Mouse (Mus musculus) olfactory bulb, adult 2 months (tissue): Measurements from ENCODE around the gene Phtf2.

ENCODE experiments used
- CTCF ChIP-seq: fragments of 200-500 bp; IDR thresholded peaks from 2 replicates; pipeline ENCODE4 v1.5.1; 2012; ENCODE audit warnings: low read depth, mild to moderate bottlenecking, low read length, moderate library complexity; ENCODE audit not compliant: insufficient read depth
- POLR2A ChIP-seq: fragments of 200-500 bp; IDR thresholded peaks from 2 replicates; pipeline ENCODE4 v1.6.1; 2012; ENCODE audit warnings: mild to moderate bottlenecking, low read depth, low read length, moderate library complexity; ENCODE audit not compliant: insufficient read depth

DNA sequence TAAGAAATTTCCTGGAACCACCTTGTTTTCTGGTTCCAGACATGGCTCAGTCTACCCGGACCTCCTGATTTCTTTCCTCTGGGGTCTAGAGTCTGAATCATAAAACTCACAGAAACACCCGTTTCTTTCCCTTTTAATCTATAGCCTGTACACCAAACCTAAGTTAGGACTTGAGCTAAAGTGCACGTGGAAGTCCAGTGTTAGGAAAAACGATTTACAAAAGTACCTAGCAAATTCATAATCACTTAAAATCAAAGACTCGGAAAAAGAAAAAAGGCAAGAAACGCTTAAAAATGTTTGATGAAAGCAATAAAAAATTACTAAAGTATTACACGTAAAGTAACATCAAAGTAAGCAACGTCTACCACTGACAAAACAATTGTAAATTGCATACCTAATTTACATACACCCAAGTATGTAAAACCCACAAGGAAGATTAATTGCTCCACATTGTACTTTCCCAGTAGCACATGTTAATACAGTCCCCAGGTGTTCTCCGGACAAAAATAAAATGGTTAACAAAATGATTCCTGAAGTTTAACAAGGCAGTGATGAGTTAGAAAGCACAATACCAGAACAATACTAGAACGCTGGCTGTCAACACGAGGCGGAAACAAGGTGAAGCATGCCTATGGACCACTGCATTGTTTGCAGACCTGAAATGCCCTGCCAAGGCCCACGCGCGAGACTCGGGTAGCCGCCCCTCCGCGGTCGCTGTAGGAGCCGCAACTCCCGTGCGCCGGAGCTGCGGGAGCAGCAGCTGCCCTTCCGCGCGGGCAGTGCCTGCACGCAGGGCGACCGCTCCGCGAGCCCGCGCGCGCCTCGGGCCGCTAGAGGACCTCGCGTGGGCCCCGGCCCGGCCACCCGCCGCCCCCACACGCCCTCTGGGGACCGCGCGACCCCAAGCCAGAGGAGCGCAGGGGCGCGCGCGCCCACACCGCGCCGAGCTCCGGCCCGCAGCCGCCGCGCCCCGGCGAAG is 838 bp downstream of the Phtf2 start:
- TF ChIP-seq POLR2A (no peak), CTCF (no peak)
